Mouse (Mus musculus) left cerebral cortex, adult 8-10 months (tissue): ENCODE results near the gene Ppm1n. TPM values are rescaled to one million over a fixed set of nuclear protein-coding genes. Genes with fewer than 3 reads are reported as not detected.

ENCODE experiments used
- DNase-seq, 2 experiments: peaks; one replicate each; pipeline ENCODE4 v3.0.0; 2022; ENCODE audit warnings: low spot score in 2 of 2
- total RNA-seq, 4 experiments: library from RNA; stranded (reverse); gene quantifications; 2 replicates each; pipeline ENCODE4 v1.2.4; 2022

Gene Ppm1n
- total RNA-seq, 4 experiments from 2014 or later, result 0.68 TPM; not detected in 3

DNA sequence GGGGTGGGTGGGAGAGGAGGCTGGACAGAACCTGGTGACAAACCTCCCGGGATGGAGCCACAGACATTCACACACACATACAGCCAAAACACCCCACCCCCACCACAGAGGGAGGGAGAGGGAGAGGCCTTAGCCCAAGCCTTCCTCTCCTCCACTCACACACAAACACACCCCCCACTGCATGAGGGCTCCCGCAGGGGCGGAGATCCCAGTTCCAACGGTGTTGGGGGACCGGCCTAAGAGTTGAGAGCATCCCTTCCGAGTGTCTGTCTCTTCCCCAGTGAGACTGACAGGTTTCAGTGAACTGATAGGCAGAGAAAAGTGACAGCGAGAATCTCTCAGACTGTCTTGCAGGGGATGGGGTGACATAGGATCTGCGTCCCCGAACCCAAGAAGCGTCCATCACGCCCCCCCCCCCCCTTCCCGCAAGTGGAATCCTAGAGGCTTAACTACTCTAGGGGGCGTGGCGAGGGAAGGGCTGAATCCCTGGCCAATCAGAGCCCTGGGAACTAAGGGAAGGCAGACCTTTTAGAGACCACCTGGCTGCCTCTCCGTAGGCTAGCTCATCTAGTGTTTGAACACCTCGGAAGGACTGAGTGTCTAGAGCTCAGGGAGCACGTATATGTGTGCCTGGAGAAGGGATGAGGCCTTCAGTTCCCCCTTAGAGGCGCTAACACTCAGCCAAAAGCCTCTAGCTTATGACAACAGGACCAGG, 28.0 kb upstream of the Ppm1n start:
- DNase-seq, result peak in 1 of 2 experiments; percentile 80

DNA sequence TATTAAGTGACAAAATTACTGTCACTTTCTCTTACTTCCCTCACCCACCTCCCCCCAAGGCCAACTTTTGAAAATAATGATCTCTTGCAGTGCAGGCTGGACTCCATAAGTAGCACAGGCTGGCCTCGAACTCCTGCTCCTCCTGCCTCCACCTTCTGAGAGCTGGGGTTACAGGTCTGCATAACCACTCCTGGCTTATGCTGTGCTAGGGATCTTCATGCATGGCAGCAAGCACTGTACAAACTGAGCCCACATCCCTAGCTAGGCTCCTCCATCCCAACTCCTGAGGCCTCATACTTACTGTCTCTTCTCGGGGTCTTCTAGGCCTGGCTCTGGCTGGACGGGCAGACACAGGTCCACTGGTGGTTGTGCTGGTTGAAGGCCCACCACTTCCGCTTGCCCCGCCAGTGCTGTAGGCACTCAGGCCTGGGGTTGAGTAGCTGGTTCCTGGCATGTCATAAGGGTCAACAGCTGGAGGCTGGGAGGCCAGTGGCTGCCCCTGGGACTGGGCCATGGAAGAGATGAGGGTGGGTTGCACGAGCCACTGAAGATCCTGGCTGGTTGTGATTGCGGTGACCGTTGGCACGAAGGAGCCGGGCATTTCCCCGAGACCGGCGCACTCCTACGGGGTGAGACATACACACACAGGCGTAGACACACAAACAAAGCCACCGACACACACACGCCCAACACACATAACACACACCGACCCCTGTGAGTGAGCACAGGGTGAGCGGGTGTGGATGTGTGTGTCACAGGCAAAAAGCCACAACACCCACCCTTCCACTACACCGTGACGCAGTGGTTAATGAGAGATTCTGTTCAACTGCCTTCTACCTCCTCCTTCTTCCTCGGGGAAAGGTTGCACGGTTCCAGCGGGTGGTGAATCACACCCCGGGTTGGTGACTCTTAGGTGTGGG, 27.2 kb upstream of the Ppm1n start:
- DNase-seq, result peak in 1 of 2 experiments; percentile 56

DNA sequence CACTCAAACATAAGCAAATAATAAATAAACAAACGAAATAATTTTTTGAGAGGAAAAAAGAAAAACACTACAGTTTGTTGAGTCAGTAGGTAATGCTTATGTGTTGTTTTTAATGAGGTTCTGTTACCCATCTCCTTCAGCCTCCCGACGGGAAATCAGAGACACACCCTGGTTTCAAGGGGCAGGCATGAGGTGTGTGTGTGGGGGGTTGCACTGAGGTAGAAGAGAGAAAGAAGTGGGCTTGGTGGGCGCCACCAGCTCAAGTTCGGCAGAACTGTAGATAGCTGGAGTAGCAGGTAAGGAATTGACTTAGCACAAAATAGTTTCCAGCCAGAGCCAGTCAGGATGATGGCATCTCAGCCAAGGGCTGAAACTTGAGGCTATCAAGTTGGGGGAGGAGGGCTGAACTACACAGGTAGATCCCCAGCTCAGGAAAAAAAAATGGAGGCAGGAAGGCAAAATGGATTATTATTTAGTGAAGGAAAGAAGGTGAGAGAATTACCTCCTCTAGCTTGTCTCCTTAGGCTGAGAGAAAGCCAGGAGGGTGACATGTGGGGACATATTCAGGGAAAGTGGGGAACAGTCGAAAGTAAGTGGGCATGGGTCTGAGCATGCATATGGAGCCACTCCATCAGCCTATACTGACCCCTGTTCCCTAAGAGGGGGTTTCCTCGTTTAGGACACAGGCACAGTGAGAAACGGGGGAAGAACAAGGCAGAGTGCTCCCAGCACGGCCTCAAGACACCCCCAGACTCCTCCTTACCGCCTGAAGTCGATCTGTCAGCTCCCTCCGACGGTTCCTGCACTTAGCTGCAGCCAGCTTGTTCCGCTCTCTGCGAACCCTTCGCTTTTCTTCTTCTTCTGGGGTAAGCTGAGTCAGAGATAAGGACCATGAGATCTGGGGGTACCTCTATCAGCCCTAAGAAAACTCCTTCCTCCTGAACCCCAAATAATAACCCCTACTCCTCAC, 26.2 kb upstream of the Ppm1n start:
- DNase-seq, result no peak

DNA sequence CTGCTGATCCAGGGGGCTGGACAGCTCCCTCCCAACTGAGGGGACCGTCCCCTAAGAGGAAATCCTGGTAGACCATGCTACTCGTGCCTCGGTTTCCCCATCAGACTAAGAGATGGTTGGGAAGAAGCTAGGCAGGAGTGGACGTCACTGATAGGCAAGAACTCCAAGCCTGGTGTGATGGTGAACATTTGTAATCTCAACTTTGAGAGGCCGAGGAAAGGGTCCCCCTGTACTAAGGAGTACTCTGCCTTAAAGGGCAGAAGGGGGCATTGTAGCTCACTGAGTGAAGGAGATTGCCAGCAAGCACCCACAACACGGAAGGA, 25.5 kb upstream of the Ppm1n start:
- DNase-seq, result no peak

DNA sequence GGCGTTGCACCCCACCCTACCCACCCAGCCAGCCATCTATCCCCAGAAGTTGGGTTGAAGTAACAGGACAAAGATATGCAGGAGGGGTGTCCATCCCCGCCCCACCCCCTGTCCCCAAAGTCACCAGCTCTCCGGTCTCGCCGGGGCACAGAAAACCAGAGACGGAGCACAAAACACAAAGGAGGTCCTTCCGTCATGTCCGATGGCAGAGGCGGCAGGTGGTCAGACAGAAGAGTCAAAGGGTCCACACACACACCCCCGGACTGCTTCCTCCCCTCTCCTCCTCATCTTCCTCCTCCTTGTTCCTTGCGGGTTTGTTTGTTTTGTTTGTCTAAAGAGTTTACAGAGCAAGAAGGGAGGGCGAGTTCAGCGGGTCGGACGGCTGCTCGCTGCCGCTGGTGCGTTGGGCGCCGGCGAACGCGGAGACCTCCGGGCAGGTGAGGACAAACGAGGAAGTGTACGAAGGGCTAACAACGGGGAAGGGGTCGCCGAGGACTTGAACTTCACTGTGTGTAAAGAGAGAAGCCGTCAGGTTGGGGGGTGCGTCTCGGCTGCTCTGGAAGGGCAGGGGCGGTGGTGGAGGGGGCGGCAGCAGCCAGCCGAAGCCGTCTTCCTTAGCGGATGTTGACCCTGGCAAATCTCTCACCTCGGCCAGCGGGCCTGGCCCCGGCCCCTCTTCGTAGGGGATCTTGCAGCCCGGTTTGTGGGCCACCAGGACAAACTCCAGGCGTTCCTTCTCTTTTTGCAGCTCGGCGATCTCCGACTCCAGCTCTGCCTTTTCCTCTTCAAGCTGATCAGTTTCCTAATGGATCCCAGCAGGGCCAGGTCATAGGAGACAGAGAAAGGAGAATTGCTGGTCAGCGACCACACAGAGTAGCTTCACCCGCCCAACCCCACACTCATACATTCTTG, 24.9 kb upstream of the Ppm1n start:
- DNase-seq, result no peak

DNA sequence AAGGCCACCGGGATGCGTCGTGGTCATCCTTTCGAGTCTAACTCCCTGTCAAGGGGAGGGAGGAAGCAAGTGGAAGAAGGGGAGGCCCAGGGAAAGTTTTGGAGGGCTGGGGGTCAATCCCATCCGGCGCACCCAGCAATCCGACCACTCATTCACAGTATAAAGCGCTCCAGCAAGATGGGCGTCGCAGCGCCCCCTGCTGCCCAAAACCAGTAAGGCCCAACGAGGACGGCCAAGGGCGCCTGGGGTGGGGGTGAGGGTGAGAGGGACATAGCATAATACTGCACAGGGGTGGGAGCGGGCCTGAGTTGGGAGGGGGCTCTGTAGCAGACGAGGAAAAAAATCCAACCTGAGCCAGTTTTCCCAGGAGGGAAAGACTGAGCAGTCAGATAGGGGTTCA, 23.9 kb upstream of the Ppm1n start:
- peak in 1 of 2 experiments; percentile 71 for DNase-seq

DNA sequence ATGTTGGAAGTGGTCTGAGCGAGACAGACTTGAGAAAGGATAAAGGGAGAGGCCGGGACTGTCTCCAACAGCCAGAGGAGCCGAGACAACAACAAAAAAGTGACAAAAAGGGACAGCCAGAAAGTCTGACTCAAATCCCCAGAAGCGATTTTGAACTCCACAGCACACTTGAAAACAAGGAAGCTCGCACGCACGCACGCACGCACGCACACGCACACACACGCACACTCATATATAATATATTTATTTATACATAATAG, 23.1 kb upstream of the Ppm1n start:
- no peak for DNase-seq

DNA sequence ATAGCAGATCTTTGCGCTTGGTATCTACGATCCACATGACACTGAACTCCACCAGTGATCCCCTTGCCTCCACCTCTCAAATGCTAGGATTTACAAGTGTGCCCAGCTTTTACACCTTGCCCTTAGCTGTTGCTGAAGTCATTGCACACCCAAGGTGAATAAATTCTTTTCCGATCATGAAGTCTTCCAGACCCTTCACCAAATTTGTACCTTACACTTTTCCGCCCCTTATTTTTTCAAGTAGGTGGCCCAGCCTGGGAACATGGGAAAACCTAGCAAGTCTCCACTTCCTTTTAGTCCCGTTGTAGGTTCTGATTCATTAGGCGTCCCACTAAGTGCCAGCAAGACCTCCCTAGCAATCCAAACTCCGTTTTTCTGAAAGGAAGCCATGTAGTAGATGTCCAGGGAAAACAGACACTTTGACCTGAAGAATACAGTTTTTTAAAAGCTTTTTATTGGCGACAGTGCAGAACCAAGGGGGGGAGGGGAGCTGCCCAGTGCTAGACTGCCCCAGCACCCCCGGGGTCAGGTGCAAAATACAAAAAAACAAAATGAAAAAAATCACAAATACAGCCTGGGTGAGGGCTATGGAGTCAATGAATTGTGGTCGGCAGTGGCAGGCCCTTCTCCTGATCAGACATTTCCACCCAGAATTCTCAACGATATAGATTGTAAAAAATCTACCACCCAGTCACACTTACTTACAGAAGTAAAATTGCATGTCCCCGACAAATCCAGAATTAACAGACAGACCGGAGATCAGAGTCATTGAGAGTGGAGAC, 22.6 kb upstream of the Ppm1n start:
- DNase-seq, result no peak

DNA sequence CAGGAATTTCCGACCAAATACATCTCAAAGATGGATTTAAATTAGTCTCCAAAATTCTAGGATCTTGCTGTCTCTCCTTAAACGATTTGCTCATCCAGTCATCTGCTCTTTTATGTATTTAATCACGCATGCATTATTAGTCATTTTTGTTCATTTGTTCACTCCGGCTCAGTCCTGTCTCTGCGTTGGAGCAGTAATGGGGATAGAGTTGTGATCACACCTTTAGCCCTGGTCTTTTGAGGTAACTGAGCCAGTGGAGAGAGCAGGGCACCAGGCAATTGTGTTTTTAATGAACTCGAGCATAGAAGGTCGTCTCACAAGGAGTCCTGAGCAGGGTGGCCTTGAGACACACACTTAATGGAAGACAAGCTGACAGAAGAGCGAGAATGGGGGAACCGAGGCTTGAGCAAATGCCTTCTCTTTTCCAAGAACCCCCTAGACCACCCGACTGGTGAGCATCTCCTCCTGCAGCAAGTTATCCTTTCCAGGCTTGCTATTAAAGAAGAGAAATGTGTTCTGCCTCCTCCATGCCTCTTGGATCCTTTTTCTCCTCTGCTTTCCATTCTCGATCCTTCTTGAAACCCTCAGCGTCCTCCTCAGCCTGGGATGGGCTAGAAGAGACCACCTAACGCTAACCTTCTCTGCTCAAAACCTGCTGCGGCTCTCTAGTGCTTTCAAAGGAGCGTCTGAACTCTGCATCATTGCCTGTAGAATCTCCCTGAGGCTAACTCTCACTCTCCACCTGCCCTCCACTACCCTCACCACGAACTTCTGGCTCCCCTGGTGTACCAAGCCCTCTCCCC, 21.8 kb upstream of the Ppm1n start:
- DNase-seq, result no peak

DNA sequence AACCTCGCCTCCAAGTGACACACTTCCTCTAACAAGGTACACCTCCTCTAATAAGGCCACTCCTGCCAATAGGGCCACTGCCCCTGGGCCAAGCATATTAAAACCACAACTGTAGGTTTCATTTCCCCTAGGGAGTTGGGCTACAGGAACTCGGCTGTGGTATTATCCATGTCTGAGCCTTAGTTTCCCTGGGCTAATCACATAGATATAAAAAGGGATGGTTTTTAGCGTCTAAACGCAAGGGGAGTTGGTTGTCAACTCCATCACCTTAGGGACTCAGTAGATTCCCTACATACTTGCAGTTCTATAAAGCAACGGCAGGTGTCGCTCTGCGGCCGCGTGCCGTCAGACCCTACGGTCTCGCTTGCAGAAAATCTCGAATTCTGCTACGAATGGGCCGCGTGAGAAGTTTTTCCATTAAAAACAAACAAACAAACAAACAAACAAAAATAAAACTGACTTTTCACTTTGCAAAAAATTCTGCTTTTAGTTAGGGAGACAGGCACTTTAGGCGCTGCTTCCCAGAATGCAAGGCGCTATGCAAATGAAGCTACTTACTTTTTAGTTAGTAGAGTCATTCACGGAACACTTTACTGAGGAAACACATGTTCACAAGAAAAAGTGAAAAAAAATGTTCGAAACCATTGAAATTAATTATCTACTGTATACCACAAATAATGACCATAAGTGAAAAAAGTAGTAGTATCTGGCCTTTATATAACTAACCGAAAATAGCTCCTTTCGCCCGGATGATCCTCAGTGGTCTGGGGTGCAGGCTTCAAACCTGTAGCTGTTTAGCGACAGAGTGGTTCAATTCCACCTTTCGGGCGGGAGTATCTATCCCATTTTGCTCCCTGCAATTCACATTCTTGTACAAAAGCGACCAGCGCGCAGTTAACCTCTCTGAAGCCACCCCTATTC, 20.9 kb upstream of the Ppm1n start:
- peak; percentile 66 to 77 for DNase-seq

DNA sequence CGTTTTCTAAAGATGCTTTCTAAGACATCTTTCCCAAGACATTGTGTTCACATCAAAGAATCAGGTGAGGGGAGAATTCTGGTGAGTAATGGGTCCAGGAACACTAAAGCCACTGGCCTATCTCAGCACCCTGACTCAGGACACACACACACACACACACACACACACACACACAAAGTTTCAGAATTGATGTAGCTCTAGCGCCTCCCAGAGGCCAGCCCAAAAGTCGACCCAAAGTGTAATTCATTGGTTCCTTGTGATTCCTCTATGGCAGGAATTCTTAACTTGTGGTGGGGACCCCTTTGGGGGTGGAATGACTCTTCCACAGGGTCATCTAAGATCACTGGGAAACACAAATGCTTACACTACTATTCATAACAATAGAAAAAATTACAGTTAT, 19.3 kb upstream of the Ppm1n start:
- no peak for DNase-seq

DNA sequence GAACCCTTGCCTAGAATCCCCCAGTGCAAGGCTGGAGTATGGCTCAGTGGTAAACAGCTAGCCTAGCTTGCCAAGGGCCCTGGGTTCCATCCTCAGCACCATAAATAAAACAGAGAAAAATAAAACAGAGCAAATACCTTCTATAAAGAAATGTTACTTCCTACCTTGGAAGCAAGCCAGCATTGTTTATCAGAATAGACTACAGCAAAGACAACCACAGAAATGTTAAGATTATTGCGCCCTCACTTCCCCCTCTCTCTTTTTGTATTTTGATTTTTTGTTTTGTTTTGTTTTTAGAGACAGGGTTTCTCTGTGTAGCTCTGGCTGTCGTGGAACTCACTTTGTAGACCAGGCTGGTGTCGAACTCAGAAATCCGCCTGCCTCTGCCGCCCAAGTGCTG, 17.9 kb upstream of the Ppm1n start:
- DNase-seq, result no peak

DNA sequence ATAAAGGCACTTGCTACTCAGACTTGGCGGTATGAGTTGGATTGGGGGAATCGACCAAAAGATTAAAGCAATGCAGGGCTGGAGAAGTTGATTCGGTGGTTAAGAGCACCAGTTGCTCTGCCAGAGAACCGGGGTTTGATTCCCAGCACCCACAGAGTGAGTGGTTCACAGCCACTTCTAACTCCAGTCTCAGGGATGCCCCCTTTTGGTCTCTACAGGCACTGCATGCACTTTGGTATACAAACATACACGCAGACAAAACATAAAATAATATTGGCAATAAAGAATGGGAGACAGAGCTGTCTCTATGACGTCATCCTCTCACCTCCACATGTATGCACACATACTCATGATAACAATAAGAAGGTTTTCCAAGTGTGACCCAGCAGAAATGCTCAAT, 17.2 kb upstream of the Ppm1n start:
- no peak for DNase-seq

DNA sequence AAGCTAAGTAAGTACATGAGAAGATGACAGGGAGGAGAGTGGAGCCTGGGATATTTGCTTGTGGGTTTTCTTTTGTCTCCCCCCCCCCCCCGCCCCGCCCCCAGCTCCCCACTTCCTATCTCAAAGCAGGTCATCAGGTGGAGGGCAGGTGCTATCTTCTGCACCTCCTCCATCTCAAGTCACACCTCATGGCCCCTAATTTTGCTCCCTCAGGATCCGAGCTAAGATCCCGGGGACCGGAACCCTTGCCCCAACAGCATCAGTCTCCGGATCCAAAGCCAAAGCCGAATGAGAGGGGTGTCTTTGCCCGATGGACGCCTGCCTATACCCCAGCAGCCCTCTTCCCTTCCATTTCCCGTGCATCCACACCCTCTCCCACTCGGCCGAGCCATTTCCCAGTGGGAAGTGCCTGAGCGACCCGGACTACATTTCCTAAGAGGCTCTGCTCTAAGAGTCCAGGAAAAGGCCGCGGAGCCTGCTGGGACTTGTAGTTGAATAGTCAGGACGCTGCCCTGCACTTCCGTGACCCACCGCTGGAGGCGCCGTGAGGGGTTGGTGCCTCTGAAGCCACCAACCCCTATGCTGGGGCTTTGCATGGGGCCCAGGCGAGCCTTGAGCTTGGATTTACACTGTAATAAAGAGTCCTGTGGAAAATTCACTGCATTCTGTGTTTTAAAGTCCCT, 15.8 kb upstream of the Ppm1n start:
- DNase-seq, result peak; percentile 92 to 98

DNA sequence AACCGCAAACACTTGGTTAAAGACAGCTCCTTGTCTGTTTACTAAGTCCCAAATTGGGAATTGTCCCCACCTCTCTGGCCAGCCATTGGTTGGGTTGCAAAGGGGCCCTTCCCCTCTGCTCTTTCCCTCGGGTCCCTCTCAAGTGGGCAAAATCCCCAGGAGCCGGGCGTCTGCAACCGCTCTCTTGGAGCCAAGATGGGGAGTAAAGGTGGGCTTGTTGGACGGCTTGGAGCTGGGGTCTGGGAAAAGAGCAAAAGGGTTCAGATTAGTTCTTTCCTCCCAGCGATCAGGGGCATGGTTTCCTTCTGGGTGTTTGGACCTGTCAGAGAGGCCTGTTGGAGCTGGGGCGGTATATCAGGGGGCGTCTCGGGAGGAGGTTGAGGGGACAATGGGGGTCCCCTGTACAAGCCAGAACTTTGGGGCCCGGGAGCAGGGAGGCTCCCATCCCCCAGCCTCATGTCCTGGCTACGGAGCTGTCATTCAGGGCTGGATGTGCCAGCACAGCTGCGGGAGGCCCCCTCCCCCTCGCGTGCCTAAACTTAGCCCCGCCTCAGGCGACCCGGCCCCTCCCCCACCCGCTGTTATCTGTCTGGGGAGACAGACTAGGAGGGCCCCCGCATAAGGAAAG, 11.2 kb upstream of the Ppm1n start:
- no peak for DNase-seq

DNA sequence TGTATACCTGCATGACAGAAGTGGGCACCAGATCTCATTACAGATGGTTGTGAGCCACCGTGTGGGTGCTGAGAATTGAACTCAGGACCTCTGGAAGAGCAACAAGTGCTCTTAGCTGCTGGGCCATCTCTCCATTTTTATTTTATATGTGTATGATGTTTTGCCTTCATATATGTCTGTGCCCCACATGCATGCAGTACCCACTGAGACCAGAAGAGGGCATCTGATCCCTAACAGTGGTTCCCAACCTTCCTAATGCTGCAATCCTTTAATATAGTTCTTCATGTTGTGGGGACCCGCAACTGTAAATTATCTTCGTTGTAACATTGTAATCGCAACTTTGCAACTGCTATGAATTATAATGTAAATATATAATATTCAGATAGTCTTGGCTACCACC, 4.9 kb upstream of the Ppm1n start:
- DNase-seq, result peak in 1 of 2 experiments; percentile 34

DNA sequence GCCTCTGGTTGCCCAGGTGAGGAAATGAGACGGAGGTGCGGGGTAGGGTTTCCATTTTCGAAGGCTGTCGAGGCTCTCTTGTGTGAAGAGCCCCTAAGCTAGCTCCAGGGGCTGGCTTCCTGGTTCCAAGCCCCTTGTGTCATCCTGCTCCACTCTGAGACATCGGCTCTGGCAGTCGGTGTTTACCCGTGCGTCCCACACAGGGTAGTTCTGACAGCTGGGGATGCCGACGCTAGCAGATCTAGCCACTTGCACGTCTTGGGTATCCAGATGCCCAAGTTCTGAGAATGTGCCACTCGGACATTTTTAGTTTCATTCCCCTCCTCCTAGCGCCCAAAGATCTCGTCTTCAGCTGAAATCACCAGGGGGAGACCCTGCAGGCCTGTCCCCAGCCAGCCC, 3.5 kb upstream of the Ppm1n start:
- DNase-seq, result no peak
